Mouse (Mus musculus): ENCODE data around the gene Qrfp. TPM values are rescaled to one million over a fixed set of nuclear protein-coding genes. Genes with fewer than 3 reads are reported as not detected.

Gene Qrfp
- polyA plus RNA-seq, 1 experiment, result not detected

DNA sequence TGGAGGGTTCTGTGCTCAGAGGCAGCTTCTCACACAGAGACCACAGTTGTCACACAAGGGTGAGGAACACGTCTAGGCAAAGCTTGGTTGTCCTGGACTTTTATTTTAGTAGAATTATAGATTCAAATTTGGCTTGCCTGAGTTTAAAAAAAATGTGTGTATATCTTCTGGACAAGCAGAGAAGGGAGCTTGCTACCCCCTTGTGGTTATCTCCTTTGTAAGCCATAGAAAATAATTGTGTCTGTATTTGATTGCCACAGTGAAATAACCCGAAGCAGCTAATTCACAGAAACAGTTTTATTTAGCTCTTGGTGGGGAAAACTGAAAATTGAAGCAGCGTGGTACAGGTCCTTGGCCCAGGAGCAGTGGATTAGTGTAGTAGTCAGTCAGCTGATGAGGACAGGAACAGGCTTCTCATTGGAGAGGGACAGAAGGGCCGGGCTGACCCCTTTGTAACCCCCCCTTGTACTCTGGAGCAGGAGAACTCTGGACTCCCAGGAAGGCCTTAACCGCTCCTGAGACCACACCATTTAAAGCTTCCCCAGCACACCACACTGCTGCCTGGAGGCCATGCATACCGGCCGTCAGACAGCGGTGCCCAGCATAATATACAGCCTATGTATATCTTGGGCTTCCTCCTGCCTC is 27.3 kb downstream of the Qrfp start:
- 73% methylated on average over 8 of the region's 8 CpGs for WGBS

DNA sequence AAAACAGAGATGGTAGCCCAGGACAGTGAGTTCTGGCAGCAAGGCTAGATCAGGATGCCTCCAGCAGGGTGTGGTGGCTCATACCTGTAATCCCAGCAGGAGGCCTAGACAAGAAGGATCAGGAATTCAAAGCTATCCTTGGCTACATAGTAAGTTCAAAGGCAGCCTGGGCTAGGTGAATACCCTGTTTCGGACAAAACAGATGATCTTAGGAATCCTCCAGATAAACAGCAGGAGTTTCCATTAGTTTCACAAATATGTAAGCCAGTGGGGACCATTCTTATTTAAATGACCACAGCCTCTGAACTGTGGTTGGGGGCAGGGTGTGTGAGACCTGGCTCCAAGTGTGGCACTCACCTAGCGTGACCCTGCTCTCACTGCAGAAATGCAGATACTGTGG is 31.1 kb downstream of the Qrfp start:
- DNase-seq (ENCODE audit: low read depth, low spot score), result no peak
- WGBS, result 91% methylated on average over 2 of the region's 2 CpGs

More for the DNA sequence above, 27.3 kb downstream of the Qrfp start:
- DNase-seq (ENCODE audit: low read depth, low spot score), result no peak

DNA sequence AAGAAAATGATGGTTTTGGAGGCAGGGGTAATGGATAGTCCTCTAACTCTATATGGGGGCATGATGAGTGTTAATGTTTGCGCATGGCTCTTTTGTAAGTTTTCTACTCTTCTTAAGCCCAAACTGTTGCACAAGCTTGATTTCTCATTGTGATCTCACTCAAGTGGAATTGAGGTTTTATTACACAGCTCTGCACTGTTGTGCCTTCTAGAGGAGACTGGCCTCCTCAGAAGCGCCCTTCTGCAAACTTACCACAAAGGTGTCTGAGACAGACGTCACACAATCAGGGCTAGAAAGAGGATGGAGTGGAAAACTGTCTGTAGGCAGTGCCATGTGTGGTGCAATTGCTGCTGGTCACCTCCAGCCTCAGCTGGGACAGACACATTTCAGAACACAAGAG is 33.9 kb downstream of the Qrfp start:
- DNase-seq (ENCODE audit: low read depth, low spot score), result no peak
- 84% methylated on average over 3 of the region's 3 CpGs for WGBS

DNA sequence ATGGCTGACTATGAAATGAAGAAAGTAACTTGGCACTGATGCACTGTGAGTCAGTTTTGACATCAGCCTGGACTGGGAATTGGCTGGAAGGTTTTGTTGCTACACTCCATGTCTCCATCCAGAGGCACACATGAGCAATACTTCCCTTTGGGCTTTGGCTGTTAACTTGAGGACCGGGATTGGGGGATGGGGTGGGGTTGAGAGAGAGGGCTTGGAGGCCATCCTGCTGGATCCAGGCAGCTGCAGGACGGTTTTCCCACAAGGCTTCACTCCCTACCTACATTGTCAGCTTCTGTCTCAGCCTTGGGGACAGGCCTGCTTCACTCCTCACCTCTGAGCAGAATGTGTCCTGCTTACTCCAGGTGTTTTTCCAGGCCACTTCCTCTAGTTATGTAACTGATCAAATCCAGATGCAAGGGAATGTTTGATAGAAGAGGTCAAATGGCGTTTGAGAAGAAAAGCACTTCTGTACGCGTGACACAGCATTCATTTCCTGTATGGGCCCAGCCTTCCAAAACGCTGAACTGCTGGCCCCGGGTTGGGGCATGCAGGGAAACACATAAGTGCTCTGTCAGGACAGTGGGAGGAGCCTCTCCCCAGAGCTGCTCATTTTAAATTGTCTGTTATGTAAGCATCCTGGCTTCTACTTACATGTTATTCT is 39.5 kb downstream of the Qrfp start:
- WGBS, result under 1% methylated on average over 7 of the region's 7 CpGs
- no peak for DNase-seq (ENCODE audit: low read depth, low spot score)

GRCm38 (mm10) chr2:31769631-31770111 is 40.7 kb downstream of the Qrfp start:
- no peak for DNase-seq (ENCODE audit: low read depth, low spot score)
- 4% methylated on average over 6 of the region's 6 CpGs for WGBS

GRCm38 (mm10) chr2:31769115-31769514 is 41.3 kb downstream of the Qrfp start:
- WGBS, result 15% methylated on average over 4 of the region's 4 CpGs
- DNase-seq (ENCODE audit: low read depth, low spot score), result no peak

DNA sequence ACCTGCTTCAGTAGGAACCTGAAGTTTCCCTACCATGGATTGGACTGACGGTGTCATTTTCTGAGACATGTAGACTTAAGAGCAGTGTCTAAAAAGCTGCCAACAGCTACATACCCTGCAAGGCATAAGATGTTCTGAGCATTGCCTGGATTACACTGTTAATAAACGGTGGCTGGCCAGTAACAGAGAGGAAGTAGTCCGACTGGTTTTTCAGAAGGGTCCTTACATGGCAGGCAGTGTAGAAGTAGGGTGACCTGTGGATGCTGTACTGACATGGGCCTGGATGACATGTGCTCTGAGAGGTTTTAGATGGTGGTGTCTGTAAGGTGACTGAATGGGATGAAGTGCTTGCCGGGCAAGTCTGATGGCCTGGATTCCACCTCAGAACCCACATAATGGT is 42.6 kb downstream of the Qrfp start:
- DNase-seq (ENCODE audit: low read depth, low spot score), result no peak
- 46% methylated on average over 4 of the region's 4 CpGs for WGBS

DNA sequence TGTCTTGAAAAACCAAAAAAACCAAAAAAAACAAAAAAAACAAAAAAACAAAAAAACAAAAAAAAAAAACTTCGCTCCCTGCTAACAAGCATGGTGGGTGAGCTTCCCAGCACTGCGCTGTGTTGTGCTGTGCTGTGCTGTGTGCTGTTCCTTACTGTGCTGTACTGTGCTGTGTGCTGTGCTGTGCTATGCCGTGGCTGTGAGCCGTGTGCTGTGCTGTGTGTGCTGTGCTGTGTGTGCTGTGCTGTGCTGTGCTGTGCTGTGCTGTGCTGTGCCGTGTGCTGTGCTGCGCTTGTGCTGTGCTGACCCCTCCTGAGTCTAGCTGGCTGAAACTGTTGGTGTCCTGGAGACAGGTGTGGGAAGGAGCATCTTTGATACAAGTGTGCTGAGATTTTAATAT is 43.3 kb downstream of the Qrfp start:
- DNase-seq (ENCODE audit: low read depth, low spot score), result no peak
- 93% methylated on average over 6 of the region's 6 CpGs for WGBS

GRCm38 (mm10) chr2:31763271-31763670 is 47.1 kb downstream of the Qrfp start:
- no peak for DNase-seq (ENCODE audit: low read depth, low spot score)
- 50% methylated on average over 2 of the region's 2 CpGs for WGBS

- 69% methylated on average over 2 of the region's 2 CpGs for WGBS
Observed at GRCm38 (mm10) chr2:31762853-31763252, 47.5 kb downstream of the Qrfp start.

GRCm38 (mm10) chr2:31762155-31762554 is 48.2 kb downstream of the Qrfp start:
- DNase-seq (ENCODE audit: low read depth, low spot score), result no peak
- WGBS, result 26% methylated on average over 3 of the region's 3 CpGs

More at GRCm38 (mm10) chr2:31762853-31763252, 47.5 kb downstream of the Qrfp start:
- no peak for DNase-seq (ENCODE audit: low read depth, low spot score)

DNA sequence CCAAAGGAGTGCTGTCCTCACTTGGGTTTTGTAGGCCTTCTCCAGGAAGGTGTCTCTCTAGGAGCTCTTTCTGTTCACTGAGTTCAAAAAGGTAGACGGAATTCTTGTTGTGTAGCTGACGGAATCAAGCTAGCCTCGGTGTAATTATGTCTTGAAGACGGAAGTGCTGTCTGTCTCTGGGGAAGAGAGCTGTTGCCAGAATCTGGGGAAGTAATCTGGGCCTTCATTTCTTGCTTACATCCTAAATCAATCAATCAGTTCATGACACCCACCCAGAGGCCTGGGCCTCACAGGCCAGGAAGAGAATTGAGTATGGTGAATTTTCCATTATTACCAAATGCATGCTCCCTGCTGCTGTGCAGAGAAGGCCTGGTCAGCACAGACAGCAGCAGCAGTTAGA is 48.8 kb downstream of the Qrfp start:
- no peak for DNase-seq (ENCODE audit: low read depth, low spot score)
- WGBS, result 2% methylated on average over 4 of the region's 4 CpGs

DNA sequence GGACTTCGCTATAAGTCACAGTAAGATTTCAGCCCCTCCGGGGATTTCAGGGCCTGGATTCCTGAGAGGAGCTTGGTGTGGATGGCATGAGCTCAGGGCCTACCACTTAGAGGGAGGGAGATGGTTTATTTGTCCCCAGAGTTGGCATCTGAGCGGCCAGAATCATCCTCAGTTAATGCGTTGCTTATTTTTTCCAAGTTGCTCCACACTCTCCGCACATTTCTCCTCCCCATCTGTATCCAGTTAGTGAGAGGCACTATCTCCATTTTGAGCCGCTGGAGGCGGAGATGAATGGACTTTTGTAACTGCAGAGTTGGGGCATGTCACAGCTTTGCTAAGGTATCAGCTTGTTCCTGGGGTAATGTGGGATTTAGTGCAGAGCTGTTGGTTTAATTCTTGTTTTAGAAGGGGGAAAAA is 49.3 kb downstream of the Qrfp start:
- 3% methylated on average over 7 of the region's 7 CpGs for WGBS
- no peak for DNase-seq (ENCODE audit: low read depth, low spot score)

GRCm38 (mm10) chr2:31760486-31760885 is 49.9 kb downstream of the Qrfp start:
- WGBS, result 0% methylated on average over 1 of the region's 1 CpGs
- DNase-seq (ENCODE audit: low read depth, low spot score), result no peak

DNA sequence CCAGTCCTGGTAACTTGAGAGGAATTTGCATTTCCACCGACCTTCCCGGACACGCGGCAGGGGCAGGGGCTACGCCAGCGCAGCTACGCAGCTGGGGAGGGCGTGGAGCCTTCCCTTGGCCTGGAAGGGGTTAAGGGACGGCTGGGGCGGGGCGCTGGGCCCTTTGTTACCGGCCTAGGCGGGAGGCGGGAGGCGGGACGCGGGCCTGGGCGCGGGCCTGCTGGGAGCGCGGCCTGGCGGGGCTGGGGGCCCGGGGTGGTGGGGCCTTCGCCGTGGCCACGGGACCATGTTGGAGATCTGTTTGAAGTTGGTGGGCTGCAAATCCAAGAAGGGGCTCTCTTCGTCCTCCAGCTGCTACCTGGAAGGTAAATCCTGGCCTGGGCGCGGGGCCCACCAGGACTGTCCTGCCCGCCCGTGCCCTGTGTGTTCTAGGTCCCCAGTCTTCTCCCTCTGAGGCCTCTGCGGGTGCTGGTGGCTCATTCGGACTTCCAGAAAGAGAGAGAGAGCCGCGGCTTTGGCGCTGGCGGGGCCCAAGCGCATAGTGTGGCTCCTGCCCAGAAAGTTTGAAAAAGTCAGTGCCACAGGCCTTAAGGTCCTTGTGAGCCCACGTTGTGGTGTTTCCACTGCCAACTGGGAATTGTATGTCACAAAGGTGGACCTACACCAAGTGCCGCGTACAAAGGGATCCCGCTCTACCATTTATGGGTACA is 50.5 kb downstream of the Qrfp start:
- WGBS, result 1% methylated on average over 42 of the region's 42 CpGs
- no peak for DNase-seq (ENCODE audit: low read depth, low spot score)

GRCm38 (mm10) chr2:31758966-31759365 is 51.4 kb downstream of the Qrfp start:
- DNase-seq (ENCODE audit: low read depth, low spot score), result no peak
- WGBS, result 74% methylated on average over 5 of the region's 5 CpGs

DNA sequence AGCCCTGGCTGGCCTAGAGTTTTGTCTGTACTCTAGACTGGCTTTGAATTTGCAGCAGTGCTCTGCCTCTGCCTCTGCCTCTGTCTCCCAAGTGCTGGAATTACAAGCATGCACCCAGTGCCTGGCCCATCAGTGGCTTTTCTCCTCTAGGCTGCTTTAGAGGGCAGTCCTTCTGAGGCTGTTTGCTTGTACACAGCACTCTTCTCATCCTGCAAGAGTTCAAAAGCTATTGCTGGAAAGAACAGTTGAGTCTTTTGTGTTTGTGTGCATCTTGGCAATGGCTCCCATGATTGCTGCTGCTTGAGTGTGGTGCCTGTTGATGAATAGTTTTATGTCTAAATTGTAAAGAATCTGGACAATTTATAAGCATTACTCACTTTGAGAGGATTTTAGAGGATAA is 52.9 kb downstream of the Qrfp start:
- DNase-seq (ENCODE audit: low read depth, low spot score), result no peak

Data from large intestine, adult 2 months (tissue).